ENCODE assay signal across 7 mouse cellular contexts in the genomic region with DNA sequence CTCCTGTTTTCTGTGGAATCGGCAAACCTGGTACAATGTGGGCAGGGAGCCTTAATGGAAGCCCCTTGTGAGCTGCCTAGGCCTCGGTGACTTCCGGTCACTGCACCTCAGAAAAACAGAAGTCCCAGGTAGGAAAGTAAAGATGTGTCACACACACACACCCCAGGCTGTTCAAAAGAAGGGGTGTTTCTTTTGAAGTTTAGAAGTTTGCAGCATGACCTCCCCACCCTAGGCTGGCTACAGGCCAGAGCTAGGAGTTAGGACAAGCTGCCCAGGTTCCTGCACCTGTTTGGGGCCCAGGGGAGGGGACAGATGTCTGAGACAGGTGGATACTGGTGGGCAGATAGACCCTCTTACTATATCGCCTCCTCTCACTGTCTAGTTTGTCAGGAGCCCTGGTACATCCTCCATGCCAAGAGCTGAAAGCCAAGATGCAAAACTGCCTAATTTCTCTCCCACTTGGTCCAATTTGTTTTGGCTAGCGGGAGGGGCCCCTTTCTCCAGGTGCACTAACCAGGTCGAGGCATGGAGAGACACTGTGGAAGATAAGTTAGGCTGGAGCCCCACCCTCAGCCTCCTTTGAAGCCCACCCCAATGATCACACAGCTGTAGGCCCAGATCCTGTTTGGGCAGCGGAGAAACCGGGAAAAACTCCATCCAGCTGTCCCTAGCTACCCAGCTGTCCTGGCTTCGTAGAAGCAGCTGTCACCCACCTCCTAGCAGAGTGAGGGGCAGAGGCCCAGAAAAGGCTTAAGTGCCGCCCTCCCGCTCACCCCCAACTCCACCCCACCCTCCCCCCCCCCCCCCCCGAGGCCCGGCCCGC. TPM values are rescaled to one million over a fixed set of nuclear protein-coding genes. Genes with fewer than 3 reads are reported as not detected.
DNase-seq lines count a peak whose midpoint lies in the region; ATAC-seq lines count a peak whose summit lies in the region.

No protein-coding gene starts in this region.

- peak; percentile 56 for DNase-seq in neural tube, embryonic 11.5 days (ENCODE audit: low spot score)
- no peak for DNase-seq in neural tube, embryonic 10.5 days (ENCODE audit: extremely low spot score, low spot score)
- no peak for DNase-seq in gastrocnemius, postnatal 10 days

- peak overlapping the region; percentile 33; the same call in 1 of the 2 replicates for H3K9ac ChIP-seq in neural tube, embryonic 11.5 days (ENCODE audit: low read length)
- H3K9ac ChIP-seq in forebrain, embryonic 16.5 days (replicated peaks; ENCODE audit: low read depth, low read length) = peak overlapping the region; percentile 19; the same call in 1 of the 2 replicates
- peak overlapping the region; percentile 44; the same call in 1 of the 2 replicates for H3K9ac ChIP-seq in liver, embryonic 12.5 days
- H3K9ac ChIP-seq in stomach, embryonic 15.5 days = no peak overlapping the region

- H3K27ac ChIP-seq in neural tube, embryonic 11.5 days (ENCODE audit: low read depth, low read length) = peak overlapping the region; percentile 58; the same call in 1 of the 2 replicates
- H3K27ac ChIP-seq in forebrain, embryonic 16.5 days (ENCODE audit: low read length) = no peak overlapping the region
- H3K27ac ChIP-seq in liver, embryonic 12.5 days = peak overlapping the region; percentile 28
- peak overlapping the region; percentile 63 for H3K27ac ChIP-seq in stomach, embryonic 15.5 days

- H3K4me1 ChIP-seq in neural tube, embryonic 11.5 days (ENCODE audit: control insufficient read depth, insufficient read depth, low read length) = peaks cover 13% of the 10 kb centered on the region
- peaks cover 18% of the 10 kb centered on the region for H3K4me1 ChIP-seq in forebrain, embryonic 16.5 days (replicated peaks; ENCODE audit: control insufficient read depth, insufficient read depth, low read length)
- H3K4me1 ChIP-seq in liver, embryonic 12.5 days = peaks cover 50% of the 10 kb centered on the region
- H3K4me1 ChIP-seq in stomach, embryonic 15.5 days = peaks cover 29% of the 10 kb centered on the region

- H3K4me2 ChIP-seq in neural tube, embryonic 11.5 days (ENCODE audit: low read depth) = peak overlapping the region; percentile 34
- H3K4me2 ChIP-seq in forebrain, embryonic 16.5 days (ENCODE audit: low read length) = no peak overlapping the region
- peak overlapping the region; percentile 63 for H3K4me2 ChIP-seq in liver, embryonic 12.5 days
- H3K4me2 ChIP-seq in stomach, embryonic 15.5 days = peak overlapping the region; percentile 47

- no peaks in the 10 kb centered on the region for H3K9me3 ChIP-seq in neural tube, embryonic 11.5 days (ENCODE audit: control insufficient read depth, low read length)
- no peaks in the 10 kb centered on the region for H3K9me3 ChIP-seq in forebrain, embryonic 16.5 days (ENCODE audit: control insufficient read depth, low read length)
- no peaks in the 10 kb centered on the region for H3K9me3 ChIP-seq in liver, embryonic 12.5 days (replicated peaks)
- H3K9me3 ChIP-seq in stomach, embryonic 15.5 days = no peaks in the 10 kb centered on the region

- peaks cover 20% of the 10 kb centered on the region for H3K36me3 ChIP-seq in neural tube, embryonic 11.5 days (ENCODE audit: control insufficient read depth, insufficient read depth, low read length)
- H3K36me3 ChIP-seq in forebrain, embryonic 16.5 days (ENCODE audit: control insufficient read depth, insufficient read depth) = peaks cover 29% of the 10 kb centered on the region
- peaks cover 41% of the 10 kb centered on the region for H3K36me3 ChIP-seq in liver, embryonic 12.5 days
- H3K36me3 ChIP-seq in stomach, embryonic 15.5 days = peaks cover 27% of the 10 kb centered on the region

- no peaks in the 10 kb centered on the region for H3K27me3 ChIP-seq in neural tube, embryonic 11.5 days (ENCODE audit: control insufficient read depth, insufficient read depth, low read length)
- H3K27me3 ChIP-seq in forebrain, embryonic 16.5 days (replicated peaks; ENCODE audit: control insufficient read depth, insufficient read depth, low read length) = no peaks in the 10 kb centered on the region
- peaks cover 3% of the 10 kb centered on the region; the same call in 1 of the 2 replicates for H3K27me3 ChIP-seq in liver, embryonic 12.5 days (replicated peaks)
- H3K27me3 ChIP-seq in stomach, embryonic 15.5 days (replicated peaks) = no peaks in the 10 kb centered on the region

- peak; percentile 21; the same call in 1 of the 2 replicates for ATAC-seq in neural tube, embryonic 11.5 days (ENCODE audit: insufficient read depth, low FRiP score, low TSS enrichment)
- ATAC-seq in forebrain, embryonic 16.5 days = peak; percentile 24; the same call in 1 of the 2 replicates
- ATAC-seq in liver, embryonic 12.5 days = no peak
- ATAC-seq in stomach, embryonic 15.5 days (ENCODE audit: insufficient read depth, low FRiP score, low read depth) = peak; percentile 28; the same call in 1 of the 2 replicates
- no peak for ATAC-seq in CD4-positive, CD25-positive, alpha-beta regulatory T cell, adult 4 months

- 31% methylated on average over 10 of the region's 14 CpGs for WGBS in neural tube, embryonic 11.5 days
- 35% methylated on average over 10 of the region's 14 CpGs for WGBS in forebrain, embryonic 16.5 days
- 28% methylated on average over 14 of the region's 14 CpGs for WGBS in liver, embryonic 12.5 days (ENCODE audit: insufficient replicate concordance)
- 25% methylated on average over 13 of the region's 14 CpGs for WGBS in stomach, embryonic 15.5 days

- no peak overlapping the region for H3K4me3 ChIP-seq in neural tube, embryonic 11.5 days (ENCODE audit: low read depth, low read length)
- H3K4me3 ChIP-seq in forebrain, embryonic 16.5 days (replicated peaks; ENCODE audit: low read length) = no peak overlapping the region
- peak overlapping the region; percentile 23 for H3K4me3 ChIP-seq in liver, embryonic 12.5 days
- H3K4me3 ChIP-seq in stomach, embryonic 15.5 days (replicated peaks) = no peak overlapping the region

RNA-seq across cellular contexts. Expression of a gene that starts 16.2 kb away (rescaled TPM):
- 26.6 and 28.7 TPM in 2 replicates for polyA plus RNA-seq in neural tube, embryonic 11.5 days (2014; fragmentation: Nextera tagmentation; extraction: Ambion mirVana)
- polyA plus RNA-seq in forebrain, embryonic 16.5 days (2015; fragmentation: Nextera tagmentation; extraction: Ambion mirVana) = 24.5 and 27.7 TPM in 2 replicates
- 19.0 and 19.5 TPM in 2 replicates for polyA plus RNA-seq in liver, embryonic 12.5 days (2016; fragmentation: Nextera tagmentation; extraction: Ambion mirVana)
- 20.4 and 20.9 TPM in 2 replicates for polyA plus RNA-seq in stomach, embryonic 15.5 days (2015; fragmentation: Nextera tagmentation; extraction: Ambion mirVana)
- 10 to 100 TPM; 16.3 to 21.5 TPM for polyA plus RNA-seq in CD4-positive, CD25-positive, alpha-beta regulatory T cell, adult 4 months (2017; shearing (Covaris generic))
- total RNA-seq in gastrocnemius, postnatal 10 days (2021) = 10 to 100 TPM; 26.1 to 29.7 TPM

RNA-seq across cellular contexts. Expression of a gene that starts 55.3 kb away (rescaled TPM):
- polyA plus RNA-seq in neural tube, embryonic 11.5 days (2014; fragmentation: Nextera tagmentation; extraction: Ambion mirVana) = 123 and 131 TPM in 2 replicates
- 226 and 246 TPM in 2 replicates for polyA plus RNA-seq in forebrain, embryonic 16.5 days (2015; fragmentation: Nextera tagmentation; extraction: Ambion mirVana)
- 37.2 and 38.4 TPM in 2 replicates for polyA plus RNA-seq in liver, embryonic 12.5 days (2016; fragmentation: Nextera tagmentation; extraction: Ambion mirVana)
- 98.2 and 103 TPM in 2 replicates for polyA plus RNA-seq in stomach, embryonic 15.5 days (2015; fragmentation: Nextera tagmentation; extraction: Ambion mirVana)
- 10 to 100 TPM; 29.0 to 34.9 TPM for polyA plus RNA-seq in CD4-positive, CD25-positive, alpha-beta regulatory T cell, adult 4 months (2017; shearing (Covaris generic))
- 10 to 100 TPM; 48.9 to 50.5 TPM for total RNA-seq in gastrocnemius, postnatal 10 days (2021)

RNA-seq across cellular contexts. Expression of a gene that starts 55.4 kb away (rescaled TPM):
- polyA plus RNA-seq in neural tube, embryonic 11.5 days (2014; fragmentation: Nextera tagmentation; extraction: Ambion mirVana) = 12.7 and 14.1 TPM in 2 replicates
- polyA plus RNA-seq in forebrain, embryonic 16.5 days (2015; fragmentation: Nextera tagmentation; extraction: Ambion mirVana) = 14.3 and 14.8 TPM in 2 replicates
- 18.5 and 18.9 TPM in 2 replicates for polyA plus RNA-seq in liver, embryonic 12.5 days (2016; fragmentation: Nextera tagmentation; extraction: Ambion mirVana)
- polyA plus RNA-seq in stomach, embryonic 15.5 days (2015; fragmentation: Nextera tagmentation; extraction: Ambion mirVana) = 21.9 and 23.8 TPM in 2 replicates
- polyA plus RNA-seq in CD4-positive, CD25-positive, alpha-beta regulatory T cell, adult 4 months (2017; shearing (Covaris generic)) = 10 to 100 TPM in 1 of 2 experiments, 1 to 10 TPM in 1; 6.2 to 13.4 TPM
- total RNA-seq in gastrocnemius, postnatal 10 days (2021) = 1 to 10 TPM; 5.5 to 7.3 TPM

Comparison
In these comparisons a context has a peak if more than half of its experiments do, and no peak if none do; other contexts are left out.
1. ATAC-seq: peak in neural tube, embryonic 11.5 days (single experiment), forebrain, embryonic 16.5 days (single experiment) and stomach, embryonic 15.5 days (single experiment); none in liver, embryonic 12.5 days (single experiment) and CD4-positive, CD25-positive, alpha-beta regulatory T cell, adult 4 months (single experiment).